Mouse (Mus musculus) embryo, embryonic 9.5 days (tissue): Measurements from ENCODE around the gene Zcchc7.

Experiments
- DNase-seq: peaks from one replicate; pipeline ENCODE4 v3.0.0-alpha.2; 2017; ENCODE audit errors: extremely low spot score

Zcchc7 gene

GRCm38 (mm10) chr4:44965175-44965574 lies 209.5 kb downstream of the Zcchc7 start:
- DNase-seq: no peak

- no peak for DNase-seq
These were observed 210.1 kb downstream of the Zcchc7 start for GRCm38 (mm10) chr4:44965736-44966135.

- DNase-seq: no peak
These were observed 211.7 kb downstream of the Zcchc7 start for GRCm38 (mm10) chr4:44967402-44967801.

- DNase-seq: no peak
These were observed 214.4 kb downstream of the Zcchc7 start for GRCm38 (mm10) chr4:44970056-44970455.

- peak; percentile 82 for DNase-seq
These were observed 215.0 kb downstream of the Zcchc7 start for GRCm38 (mm10) chr4:44970612-44971110.

GRCm38 (mm10) chr4:44973450-44973849 lies 217.8 kb downstream of the Zcchc7 start:
- DNase-seq: peak; percentile 86

GRCm38 (mm10) chr4:44973871-44974270 lies 218.2 kb downstream of the Zcchc7 start:
- DNase-seq: no peak

GRCm38 (mm10) chr4:44974331-44974730 lies 218.7 kb downstream of the Zcchc7 start:
- no peak for DNase-seq

- no peak for DNase-seq
These were observed 220.4 kb downstream of the Zcchc7 start for GRCm38 (mm10) chr4:44976026-44976615.

GRCm38 (mm10) chr4:44976921-44977710 lies 221.4 kb downstream of the Zcchc7 start:
- no peak for DNase-seq

GRCm38 (mm10) chr4:44978175-44978574 lies 222.5 kb downstream of the Zcchc7 start:
- no peak for DNase-seq

GRCm38 (mm10) chr4:44979794-44980338 lies 224.2 kb downstream of the Zcchc7 start:
- DNase-seq: no peak

GRCm38 (mm10) chr4:44981280-44981973 lies 225.8 kb downstream of the Zcchc7 start, which contains the start of gene Grhpr:
Gene Grhpr, plus strand, starts transcription at chr4:44981395.
- DNase-seq: peak; percentile 97
